Mouse (Mus musculus) bone marrow macrophage, adult 2 months (primary cell): ENCODE data around the gene Nkd1.

Experiments used
- CTCF ChIP-seq: IDR thresholded peaks from 2 replicates; pipeline ENCODE4 v1.5.1; 2012; ENCODE audit warnings: low read depth, mild to moderate bottlenecking, low read length, moderate library complexity
- POLR2A ChIP-seq: IDR thresholded peaks from 2 replicates; pipeline ENCODE4 v1.6.1; 2012; ENCODE audit warnings: mild to moderate bottlenecking, low read depth, low read length, borderline replicate concordance

- no peak for TF ChIP-seq CTCF
- TF ChIP-seq POLR2A = no peak
Observed at GRCm38 (mm10) chr8:88568211-88568610, 47.1 kb downstream of the Nkd1 start.
